Mouse (Mus musculus) CH12.LX (cell line): Measurements from ENCODE around the gene Ece2.

Experiments used
- CTCF ChIP-seq, 2 experiments: IDR thresholded peaks in 1 of 2; conservative IDR thresholded peaks in 1 of 2; 2 replicates each; pipeline ENCODE4 v1.5.1; 2011 to 2012; ENCODE audit warnings: low read depth in 2 of 2, low read length in 2 of 2, improper control_type of control experiment in 1 of 2, inconsistent platforms in 1 of 2, mild to moderate bottlenecking in 1 of 2, moderate library complexity in 1 of 2
- KAT2A ChIP-seq: IDR thresholded peaks from 2 replicates; pipeline ENCODE4 v1.6.1; 2012; ENCODE audit warnings: low read length, improper control_type of control experiment, inconsistent platforms; ENCODE audit not compliant: insufficient replicate concordance
- MAX ChIP-seq: IDR thresholded peaks from 2 replicates; pipeline ENCODE4 v1.6.1; 2011; ENCODE audit warnings: low read length, improper control_type of control experiment

DNA sequence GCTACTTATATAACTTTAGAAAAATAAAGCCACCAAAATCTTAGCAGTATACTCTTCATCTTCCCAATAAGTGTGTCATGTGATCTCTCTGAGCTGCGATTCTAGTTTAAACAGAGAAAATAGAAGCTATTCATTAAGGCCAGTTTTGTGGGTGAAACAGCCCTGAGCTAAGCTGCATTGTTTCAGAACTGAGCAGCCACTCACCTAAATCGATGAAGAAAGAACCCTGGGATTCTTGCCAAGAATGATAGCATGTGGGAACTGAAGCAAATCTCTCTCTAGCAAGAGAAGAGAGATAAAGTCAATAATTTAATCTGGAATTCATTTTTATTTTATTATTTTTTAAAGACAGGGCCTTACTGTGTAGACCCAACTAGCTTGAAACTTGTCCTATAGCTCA lies 6.4 kb upstream of the Ece2 start:
- TF ChIP-seq KAT2A (no peak), CTCF (conservative IDR thresholded peaks at IDR 0.05 in 1 of 2, IDR thresholded peaks at IDR 0.05 in 1 of 2; ENCODE audit: low read depth in 2 of 2, low read length in 2 of 2) (no peak), MAX (no peak)
